Mouse (Mus musculus) brain, embryonic 14.5 days (tissue): Measurements from ENCODE around the gene Rnase13. TPM values are rescaled to one million over a fixed set of nuclear protein-coding genes. Genes with fewer than 3 reads are reported as not detected.
"Not testable (repeated sequence)": the region's sequence is repeated elsewhere in the genome, so short reads cannot be mapped to it uniquely, and the experiment has no call there.

Experiments
- DNase-seq: peaks from one replicate; pipeline ENCODE4 v3.0.0-alpha.2; 2011; ENCODE audit warnings: low read depth
- CTCF ChIP-seq: fragments of 200-500 bp; IDR thresholded peaks from 2 replicates; pipeline ENCODE4 v1.5.1; 2012; ENCODE audit warnings: inconsistent platforms, mild to moderate bottlenecking, moderate library complexity, borderline replicate concordance; ENCODE audit not compliant: insufficient read depth, insufficient read length; ENCODE audit errors: extremely low read depth
- POLR2A ChIP-seq: fragments of 200-500 bp; IDR thresholded peaks from 2 replicates; pipeline ENCODE4 v1.6.1; 2012; ENCODE audit warnings: mild to moderate bottlenecking, inconsistent platforms, borderline replicate concordance; ENCODE audit not compliant: poor library complexity, insufficient read depth, insufficient read length, severe bottlenecking; ENCODE audit errors: extremely low read depth
- polyA plus RNA-seq: library from polyadenylated mRNA; depleted of rRNA; stranded (reverse); fragments of >200 nt; gene quantifications from 2 replicates; pipeline ENCODE4 v1.2.3, GENCODE M21; 2012; rRNA removed

Gene Rnase13
- polyA plus RNA-seq = not detected in 2 replicates

GRCm38 (mm10) chr14:51922571-51922865, at the start of gene Rnase13:
Rnase13 (minus strand) TSS chr14:51922773.
- no peak for TF ChIP-seq CTCF
- TF ChIP-seq POLR2A = no peak

DNA sequence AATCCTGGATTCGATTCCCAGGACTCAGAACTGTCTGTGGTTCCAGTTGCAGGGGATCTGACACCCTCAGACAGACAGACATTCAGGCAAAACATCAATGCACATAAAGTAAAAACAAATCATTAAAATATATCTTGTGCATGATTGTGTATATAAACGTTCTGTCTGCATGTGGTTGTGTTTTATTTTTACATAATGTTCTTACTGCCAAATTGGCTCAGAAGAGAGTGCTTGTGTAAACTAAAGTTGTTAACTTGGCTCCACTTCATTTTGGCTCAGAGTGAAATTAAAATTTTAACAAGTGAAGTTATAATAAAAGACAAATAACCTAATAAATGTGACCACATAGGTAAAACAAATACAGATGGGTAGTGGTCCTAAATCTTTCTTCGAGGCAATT, 44.8 kb upstream of the Rnase13 start:
- DNase-seq = peak; percentile 30
- no peak for TF ChIP-seq POLR2A
- no peak for TF ChIP-seq CTCF

More at GRCm38 (mm10) chr14:51922571-51922865, at the start of gene Rnase13:
- no peak for DNase-seq

DNA sequence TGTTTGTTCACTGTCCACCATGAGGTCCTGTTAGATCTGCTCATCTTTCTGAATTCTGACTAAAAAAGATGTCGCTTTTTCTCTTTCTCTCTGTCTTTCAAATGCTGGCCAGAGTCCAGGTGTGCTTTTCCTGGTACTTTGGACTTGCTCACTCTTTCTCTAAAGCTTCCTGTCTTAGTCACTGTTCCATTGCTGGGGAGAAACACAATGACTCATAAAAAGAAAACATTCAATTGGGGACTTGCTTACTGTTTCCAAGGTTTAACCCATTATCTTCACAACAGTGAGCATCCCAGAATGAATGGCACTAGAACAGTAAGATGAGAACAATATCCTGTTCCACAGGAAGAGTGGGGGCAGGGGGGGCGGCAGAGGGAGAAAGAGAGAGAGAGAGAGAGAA, 37.7 kb upstream of the Rnase13 start:
- TF ChIP-seq POLR2A (no peak), CTCF (no peak)
- no peak for DNase-seq

- TF ChIP-seq CTCF (no peak), POLR2A (no peak)
Observed at GRCm38 (mm10) chr14:51943336-51943735, 20.8 kb upstream of the Rnase13 start.

DNA sequence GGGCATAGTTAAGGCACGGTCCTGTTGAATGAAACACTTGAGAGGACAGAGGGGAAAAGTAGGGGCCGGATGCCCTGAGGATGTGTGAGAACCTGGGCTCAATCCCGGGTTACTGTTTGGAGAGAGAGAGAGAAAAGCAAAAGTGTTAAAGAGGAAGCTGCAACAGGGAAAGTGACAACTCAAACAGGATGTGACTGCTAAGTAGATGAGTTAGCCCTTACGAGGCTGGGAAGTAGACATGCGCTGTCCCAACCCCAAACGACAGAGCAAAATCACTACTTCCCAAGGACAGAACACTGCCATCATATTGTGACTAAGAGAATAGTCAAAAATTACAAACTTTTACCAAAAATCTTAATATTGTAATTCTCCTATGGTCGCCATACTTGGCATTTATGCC, 19.7 kb upstream of the Rnase13 start:
- no peak for TF ChIP-seq POLR2A
- no peak for TF ChIP-seq CTCF

More at GRCm38 (mm10) chr14:51943336-51943735, 20.8 kb upstream of the Rnase13 start:
- no peak for DNase-seq

DNA sequence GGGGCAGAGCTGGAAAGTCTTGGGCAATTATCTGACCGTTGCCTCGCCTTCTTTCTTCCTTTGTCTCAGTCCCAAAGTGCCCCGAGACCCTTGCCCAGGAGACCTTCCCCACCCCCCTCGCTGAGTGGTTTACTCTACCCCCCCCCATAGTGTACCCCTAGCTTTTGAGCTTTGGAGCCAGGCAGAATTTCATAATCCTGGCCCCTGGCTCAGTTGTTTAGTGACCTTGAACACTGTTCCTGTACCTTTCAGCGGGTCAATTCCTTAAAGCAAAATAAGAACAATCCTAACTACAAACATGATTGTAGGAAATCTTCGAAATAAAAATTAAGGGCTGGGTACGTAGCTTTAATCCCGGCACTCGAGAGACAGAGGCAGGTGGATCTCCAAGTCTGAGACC, 19.0 kb upstream of the Rnase13 start:
- TF ChIP-seq POLR2A (no peak), CTCF (no peak)
- no peak for DNase-seq

More for the DNA sequence above, 19.7 kb upstream of the Rnase13 start:
- DNase-seq = no peak

GRCm38 (mm10) chr14:51940944-51941560, 18.5 kb upstream of the Rnase13 start:
- DNase-seq = no peak
- TF ChIP-seq CTCF = no peak
- TF ChIP-seq POLR2A = no peak

- no peak for DNase-seq
- no peak for TF ChIP-seq CTCF
- no peak for TF ChIP-seq POLR2A
Observed at GRCm38 (mm10) chr14:51939005-51939404, 16.4 kb upstream of the Rnase13 start.

DNA sequence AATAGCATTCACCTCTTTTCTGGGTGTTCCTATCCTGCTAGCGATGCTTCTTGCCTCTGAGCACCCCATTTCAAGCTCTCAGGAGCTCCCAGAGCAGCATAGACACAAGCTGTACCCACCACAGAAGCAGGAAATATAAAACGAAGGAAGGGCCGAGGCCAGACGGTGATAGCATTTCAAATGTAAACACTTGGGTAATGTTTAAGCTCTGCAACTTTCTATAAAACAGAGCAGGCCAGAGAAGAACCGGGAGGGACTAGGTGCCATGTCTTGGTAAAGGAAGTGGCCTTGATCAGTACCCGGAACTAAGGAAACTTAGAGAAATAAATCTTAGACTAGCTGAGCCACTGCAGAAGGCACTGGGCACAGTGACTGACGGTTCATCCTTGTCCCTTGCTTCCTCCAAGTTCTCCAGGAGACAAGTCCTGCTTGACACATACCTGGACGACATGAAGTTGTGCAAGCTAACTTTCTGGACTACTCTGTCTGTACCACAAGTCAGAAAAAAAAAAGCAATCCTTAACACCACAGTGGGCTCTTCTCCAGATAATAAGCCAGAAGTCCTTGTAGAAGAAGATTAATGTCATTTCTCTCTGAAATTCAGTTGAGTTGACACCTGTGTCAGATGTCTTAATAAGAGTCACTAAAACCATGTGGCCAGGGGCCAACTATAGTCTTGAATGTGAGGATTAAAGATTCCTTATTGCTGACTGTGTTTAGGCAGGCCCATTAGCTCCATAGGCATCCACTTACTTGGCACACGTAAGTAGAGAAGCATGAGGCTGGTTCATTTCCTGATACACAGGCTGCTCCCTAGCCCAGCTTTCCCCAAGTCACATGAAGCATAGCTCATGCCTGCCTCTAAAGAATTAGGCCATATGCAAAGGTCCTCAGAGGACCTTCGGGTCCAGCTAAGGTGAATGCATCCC, 9.8 kb upstream of the Rnase13 start:
- DNase-seq = no peak
- TF ChIP-seq POLR2A (no peak), CTCF (no peak)

GRCm38 (mm10) chr14:51930824-51931223, 8.3 kb upstream of the Rnase13 start:
- peak; percentile 71 for TF ChIP-seq CTCF
- TF ChIP-seq POLR2A = no peak
- peak; percentile 90 for DNase-seq

GRCm38 (mm10) chr14:51929968-51930367, 7.4 kb upstream of the Rnase13 start:
- TF ChIP-seq POLR2A (no peak), CTCF (peak; percentile 5; the same call in 1 of the 2 replicates)

DNA sequence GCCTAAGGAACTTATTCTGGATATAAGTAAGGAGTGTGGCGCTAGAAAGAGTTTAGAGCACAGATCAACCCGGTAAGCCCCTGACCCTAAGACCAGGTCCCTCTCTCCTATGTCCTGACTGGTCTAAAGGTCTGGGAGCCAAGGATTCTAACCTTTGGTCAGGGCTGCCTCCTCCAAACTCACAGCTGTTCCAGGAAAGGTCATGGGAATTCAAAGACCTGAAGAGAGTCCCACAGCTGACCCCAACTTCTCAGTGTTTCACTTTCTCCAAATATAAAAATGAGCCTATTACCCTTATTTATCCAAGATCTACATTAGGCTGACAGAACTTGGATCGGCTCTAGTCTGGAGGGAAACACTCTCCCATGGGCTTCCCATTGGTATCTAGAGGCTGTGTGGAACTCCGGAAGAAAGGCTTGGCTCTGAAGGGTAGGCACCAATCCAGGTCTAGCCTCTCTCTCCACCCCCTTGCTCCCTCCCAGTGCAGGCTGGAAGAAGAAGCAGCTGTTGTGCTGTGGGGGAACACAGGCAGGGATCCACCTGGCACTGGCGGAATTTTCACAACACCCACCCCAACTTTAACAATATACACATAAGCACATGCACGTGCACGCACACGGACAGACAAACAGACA, 6.9 kb upstream of the Rnase13 start:
- peak; percentile 70 for DNase-seq
- TF ChIP-seq POLR2A (no peak), CTCF (no peak)

More at GRCm38 (mm10) chr14:51929968-51930367, 7.4 kb upstream of the Rnase13 start:
- no peak for DNase-seq

- DNase-seq = not testable (repeated sequence)
Observed at GRCm38 (mm10) chr14:51926930-51927329, 4.4 kb upstream of the Rnase13 start.
